Mouse (Mus musculus): ENCODE measurements at regions not wholly inside any gene's neighbourhood (a gene's known extent, or its start where the extent isn't known, plus 50 kb on each side); places are given as distances from the start of the nearest gene placed in this dataset.

DNA sequence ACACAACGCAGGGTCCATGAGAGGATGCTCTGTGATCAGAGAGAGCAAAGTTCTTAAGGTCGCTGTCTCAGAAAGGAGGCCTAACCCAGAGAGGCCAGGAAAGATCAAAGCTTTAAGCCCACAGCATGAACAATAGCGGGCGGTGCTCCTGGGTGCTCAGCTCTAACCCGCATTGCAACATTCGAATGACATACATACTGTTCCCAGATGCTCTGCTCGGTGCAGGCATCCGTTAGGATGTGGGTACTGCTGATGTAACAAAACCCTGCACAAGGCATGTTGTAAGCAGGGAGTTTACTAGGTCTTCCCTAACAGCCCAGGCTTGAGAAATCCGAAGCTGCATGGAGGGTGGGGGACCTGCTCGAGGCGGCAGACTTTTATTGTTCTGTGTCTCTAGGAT, 164.6 kb upstream of the Jarid2 start:
- TF ChIP-seq POLR2A (IDR thresholded peaks at IDR 0.05; ENCODE audit: extremely low read depth, insufficient read depth, low read length) (no peak), CTCF (IDR thresholded peaks at IDR 0.05; ENCODE audit: extremely low read depth, insufficient read depth, low read length) (no peak)
